Comparison of ENCODE assay signal across 26 mouse cellular contexts in genomic region chr3:36210939-36211338, GRCm38 (mm10). TPM values are rescaled to one million over a fixed set of nuclear protein-coding genes. Genes with fewer than 3 reads are reported as not detected.
DNase-seq lines count a peak whose midpoint lies in the region; ATAC-seq and TF ChIP-seq lines count a peak whose summit lies in the region.
"Had no signal": no experiment of that assay in that cellular context is flagged by ENCODE, and none has a peak within 500 bp of the region (broad histone marks: within the 10 kb centered on the region; RNA-seq: fewer than 3 reads in every experiment).

No protein-coding gene starts in this region.

- no peak overlapping the region for H3K9ac ChIP-seq in embryonic facial prominence, embryonic 14.5 days (ENCODE audit: low read depth, low read length)
- H3K9ac ChIP-seq: embryonic facial prominence, embryonic 15.5 days; heart, embryonic 13.5 days; hindbrain, embryonic 12.5 days; limb, embryonic 13.5 days; liver, embryonic 13.5 days; midbrain, embryonic 15.5 days; neural tube, embryonic 13.5 days had no signal

- H3K4me3 ChIP-seq in embryonic facial prominence, embryonic 14.5 days (ENCODE audit: low read depth, low read length): no peak overlapping the region
- H3K4me3 ChIP-seq in embryonic facial prominence, embryonic 10.5 days: no peak overlapping the region
- H3K4me3 ChIP-seq in lung, adult 2 months (replicated peaks; ENCODE audit: extremely low read depth, low read depth, low read length): no peak overlapping the region
- H3K4me3 ChIP-seq in myocyte: no peak overlapping the region
- H3K4me3 ChIP-seq: embryonic facial prominence, embryonic 15.5 days; heart, adult 2 months; heart, embryonic 13.5 days; hindbrain, embryonic 12.5 days; layer of hippocampus, adult 2 months; limb, embryonic 13.5 days; liver, embryonic 13.5 days; midbrain, embryonic 15.5 days; neural tube, embryonic 13.5 days had no signal

- no peak overlapping the region for H3ac ChIP-seq in myocyte (ENCODE audit: control insufficient read depth, insufficient read length)

- no peaks in the 10 kb centered on the region for H3K36me3 ChIP-seq in embryonic facial prominence, embryonic 14.5 days (ENCODE audit: control insufficient read depth, insufficient read depth, low read length)
- H3K36me3 ChIP-seq in embryonic facial prominence, embryonic 10.5 days (replicated peaks): no peaks in the 10 kb centered on the region
- no peaks in the 10 kb centered on the region for H3K36me3 ChIP-seq in myocyte (ENCODE audit: control insufficient read depth, insufficient read depth)
- H3K36me3 ChIP-seq: embryonic facial prominence, embryonic 15.5 days; heart, embryonic 13.5 days; hindbrain, embryonic 12.5 days; limb, embryonic 13.5 days; liver, embryonic 13.5 days; midbrain, embryonic 15.5 days; neural tube, embryonic 13.5 days had no signal

- no peak for TF ChIP-seq POLR2A in lung, adult 2 months (IDR thresholded peaks at IDR 0.05; ENCODE audit: borderline replicate concordance, extremely low read depth, low read depth, low read length)
- no peak for TF ChIP-seq POLR2A in myocyte (IDR thresholded peaks at IDR 0.05; ENCODE audit: insufficient read length, low read depth)

- no peak for ATAC-seq in embryonic facial prominence, embryonic 14.5 days (ENCODE audit: low read depth)

- intact Hi-C loops in left cerebral cortex, postnatal 4 days (cut with DNase I): no loop called here
- intact Hi-C loops in left cerebral cortex, postnatal 10 days (cut with DNase I): loop anchor here (2.0 to 5.0 kb wide), 2 partner anchors 232 to 286 kb away; no protein-coding TSS in a partner anchor

- no peaks in the 10 kb centered on the region for H3K9me3 ChIP-seq in embryonic facial prominence, embryonic 14.5 days (ENCODE audit: control insufficient read depth, low read length)
- no peaks in the 10 kb centered on the region for H3K9me3 ChIP-seq in embryonic facial prominence, embryonic 10.5 days
- H3K9me3 ChIP-seq: embryonic facial prominence, embryonic 15.5 days; heart, embryonic 13.5 days; hindbrain, embryonic 12.5 days; limb, embryonic 13.5 days; liver, embryonic 13.5 days; midbrain, embryonic 15.5 days; neural tube, embryonic 13.5 days had no signal

- no peak overlapping the region for H3K4me2 ChIP-seq in embryonic facial prominence, embryonic 14.5 days (ENCODE audit: low read depth, low read length)
- H3K4me2 ChIP-seq in myocyte (ENCODE audit: low read depth): peak overlapping the region; percentile 77
- H3K4me2 ChIP-seq: embryonic facial prominence, embryonic 15.5 days; heart, embryonic 13.5 days; hindbrain, embryonic 12.5 days; limb, embryonic 13.5 days; liver, embryonic 13.5 days; midbrain, embryonic 15.5 days; neural tube, embryonic 13.5 days had no signal

- WGBS in embryonic facial prominence, embryonic 14.5 days: 45% methylated on average over 2 of the region's 2 CpGs
- WGBS in embryonic facial prominence, embryonic 10.5 days: 73% methylated on average over 2 of the region's 2 CpGs
- 12% methylated on average over 2 of the region's 2 CpGs for WGBS in lung, adult 2 months

- DNase-seq in embryonic facial prominence, embryonic 14.5 days (ENCODE audit: low spot score): peak; percentile 22
- DNase-seq in embryonic facial prominence, embryonic 10.5 days (ENCODE audit: low spot score): no peak
- DNase-seq in left cerebral cortex, postnatal 4 days: peak; percentile 12
- DNase-seq in left cerebral cortex, postnatal 10 days (ENCODE audit: extremely low spot score in 1 of 2, low spot score in 2 of 2): no peak
- DNase-seq in lung, postnatal 10 days: peak; percentile 10
- DNase-seq in lung, adult 2 months: no peak
- DNase-seq: cerebellum, adult 11-12 months; embryo, embryonic 11 days; gastrocnemius, postnatal 36 days; heart, adult 2 months; kidney, adult 11 months; liver, embryonic 13.5 days had no signal

- no peak for TF ChIP-seq CTCF in lung, adult 2 months (IDR thresholded peaks at IDR 0.05; ENCODE audit: insufficient read depth, low read length)

- H3K27me3 ChIP-seq in embryonic facial prominence, embryonic 14.5 days (replicated peaks; ENCODE audit: control insufficient read depth, insufficient read depth, low read length): no peaks in the 10 kb centered on the region
- no peaks in the 10 kb centered on the region for H3K27me3 ChIP-seq in embryonic facial prominence, embryonic 10.5 days (replicated peaks; ENCODE audit: low read depth, poor library complexity, severe bottlenecking)
- H3K27me3 ChIP-seq in myocyte (ENCODE audit: control insufficient read depth, insufficient read depth, insufficient read length): no peaks in the 10 kb centered on the region
- H3K27me3 ChIP-seq: embryonic facial prominence, embryonic 15.5 days; heart, embryonic 13.5 days; hindbrain, embryonic 12.5 days; limb, embryonic 13.5 days; liver, embryonic 13.5 days; midbrain, embryonic 15.5 days; neural tube, embryonic 13.5 days had no signal

- H3K27ac ChIP-seq in embryonic facial prominence, embryonic 14.5 days (replicated peaks; ENCODE audit: low read depth, low read length): no peak overlapping the region
- no peak overlapping the region for H3K27ac ChIP-seq in embryonic facial prominence, embryonic 10.5 days (replicated peaks)
- H3K27ac ChIP-seq: embryonic facial prominence, embryonic 15.5 days; heart, adult 2 months; heart, embryonic 13.5 days; hindbrain, embryonic 12.5 days; kidney, postnatal 0 days; layer of hippocampus, adult 2 months; limb, embryonic 13.5 days; liver, embryonic 13.5 days; macrophage; midbrain, embryonic 15.5 days; neural tube, embryonic 13.5 days had no signal

- no peaks in the 10 kb centered on the region for H3K79me2 ChIP-seq in myocyte (ENCODE audit: control insufficient read depth, insufficient read depth)

- no peaks in the 10 kb centered on the region for H3K4me1 ChIP-seq in embryonic facial prominence, embryonic 14.5 days (ENCODE audit: control insufficient read depth, insufficient read depth, low read length)
- no peaks in the 10 kb centered on the region for H3K4me1 ChIP-seq in embryonic facial prominence, embryonic 10.5 days
- H3K4me1 ChIP-seq in lung, adult 2 months (ENCODE audit: control insufficient read depth, insufficient read depth, low read length): no peaks in the 10 kb centered on the region
- H3K4me1 ChIP-seq: embryonic facial prominence, embryonic 15.5 days; hindbrain, embryonic 12.5 days; limb, embryonic 13.5 days; liver, embryonic 13.5 days; midbrain, embryonic 15.5 days; neural tube, embryonic 13.5 days had no signal

TF ChIP-seq in myocyte, 11 proteins besides CTCF, POLR2A, EP300 and RAD21:
- TF ChIP-seq MYOD1 (IDR thresholded peaks at IDR 0.05; ENCODE audit: control insufficient read depth in 1 of 3, insufficient read length in 2 of 3, low read depth in 2 of 3): no peak
- no peak for TF ChIP-seq TCF12 (IDR thresholded peaks at IDR 0.05; ENCODE audit: insufficient read depth, poor library complexity, severe bottlenecking)
- no peak for TF ChIP-seq MAX (IDR thresholded peaks at IDR 0.05; ENCODE audit: low read depth)
- no peak for TF ChIP-seq TCF3 (IDR thresholded peaks at IDR 0.05; ENCODE audit: insufficient read length, low read depth)
- no peak for TF ChIP-seq REST (IDR thresholded peaks at IDR 0.05; ENCODE audit: insufficient read depth, insufficient read length)
- TF ChIP-seq E2F4 (IDR thresholded peaks at IDR 0.05; ENCODE audit: insufficient read depth): no peak
- TF ChIP-seq SRF (IDR thresholded peaks at IDR 0.05; ENCODE audit: control insufficient read depth, insufficient read length, low read depth): no peak
- no peak for TF ChIP-seq MYOG (IDR thresholded peaks at IDR 0.05; ENCODE audit: control insufficient read depth in 1 of 3, insufficient read depth in 1 of 3, insufficient read length in 2 of 3, low read depth in 2 of 3)
- no peak for TF ChIP-seq CEBPB (IDR thresholded peaks at IDR 0.05; ENCODE audit: insufficient read depth, poor library complexity, severe bottlenecking)

RNA-seq across cellular contexts. Expression of gene Qrfpr, which starts 11.2 kb away (rescaled TPM):
- 0.35 and 0.72 TPM in 2 replicates for polyA plus RNA-seq in embryonic facial prominence, embryonic 14.5 days (2014; fragmentation: Nextera tagmentation; extraction: Ambion mirVana)
- polyA plus RNA-seq in embryonic facial prominence, embryonic 10.5 days (2016; fragmentation: Nextera tagmentation; extraction: Ambion mirVana): 0.23 TPM in 1 of 2 replicates, not detected in the other
- under 1 TPM; 0.66 to 0.83 TPM for total RNA-seq in left cerebral cortex, postnatal 4 days (2021)
- 1 to 10 TPM; 2.3 to 3.0 TPM for total RNA-seq in left cerebral cortex, postnatal 10 days (2021)
- not detected in 2 replicates for polyA plus RNA-seq in lung, adult 2 months (2012; rRNA removed)
- polyA plus RNA-seq in myocyte (2012; fragmentation: generic; extraction: Trizol): not detected
- total RNA-seq: adrenal gland, postnatal 36 days; gastrocnemius, postnatal 36 days; heart, adult 2 months; heart, postnatal 14 days; MEL had no signal
- polyA plus RNA-seq: C2C12; heart, adult 2 months; kidney, postnatal 0 days; liver, embryonic 13.5 days; macrophage had no signal

Comparison
In these comparisons a context has a peak if more than half of its experiments do, and no peak if none do; other contexts are left out.
1. DNase-seq: peak in embryonic facial prominence, embryonic 14.5 days (single experiment), left cerebral cortex, postnatal 4 days (single experiment) and lung, postnatal 10 days (single experiment); none in embryonic facial prominence, embryonic 10.5 days (single experiment), left cerebral cortex, postnatal 10 days (0 of 2) and lung, adult 2 months (single experiment).